Mouse (Mus musculus): Measurements from ENCODE around the gene Mpo.

The Mpo gene

GRCm38 (mm10) chr11:87793460-87793859, at the start of gene Mpo:
Gene Mpo (plus strand): TSS chr11:87793581.
- DNase-seq, result no peak

- DNase-seq, result no peak
Observed at GRCm38 (mm10) chr11:87743691-87744090, 49.7 kb upstream of the Mpo start.

GRCm38 (mm10) chr11:87744964-87745363, 48.4 kb upstream of the Mpo start:
- no peak for DNase-seq

GRCm38 (mm10) chr11:87745632-87746555, 47.5 kb upstream of the Mpo start:
- DNase-seq, result no peak

GRCm38 (mm10) chr11:87747312-87747711, 46.1 kb upstream of the Mpo start:
- DNase-seq, result no peak

GRCm38 (mm10) chr11:87747716-87748115, 45.7 kb upstream of the Mpo start:
- no peak for DNase-seq

- DNase-seq, result no peak
Observed at GRCm38 (mm10) chr11:87748132-87749119, 45.0 kb upstream of the Mpo start.

GRCm38 (mm10) chr11:87749192-87750042, 44.0 kb upstream of the Mpo start:
- DNase-seq, result peak; percentile 40

- no peak for DNase-seq
Observed at GRCm38 (mm10) chr11:87750043-87750421, 43.3 kb upstream of the Mpo start.

- DNase-seq, result no peak
Observed at GRCm38 (mm10) chr11:87750521-87750920, 42.9 kb upstream of the Mpo start.

GRCm38 (mm10) chr11:87751031-87751430, 42.4 kb upstream of the Mpo start:
- DNase-seq, result no peak

GRCm38 (mm10) chr11:87751491-87751966, 41.9 kb upstream of the Mpo start:
- no peak for DNase-seq

GRCm38 (mm10) chr11:87752307-87752706, 41.1 kb upstream of the Mpo start:
- no peak for DNase-seq

- DNase-seq, result no peak
Observed at GRCm38 (mm10) chr11:87753255-87753654, 40.1 kb upstream of the Mpo start.

- DNase-seq, result no peak
Observed at GRCm38 (mm10) chr11:87753891-87754501, 39.4 kb upstream of the Mpo start.

- DNase-seq, result no peak
Observed at GRCm38 (mm10) chr11:87754603-87755002, 38.8 kb upstream of the Mpo start.

- peak; percentile 20 for DNase-seq
Observed at GRCm38 (mm10) chr11:87755360-87756017, 37.9 kb upstream of the Mpo start.

- no peak for DNase-seq
Observed at GRCm38 (mm10) chr11:87756251-87756820, 37.0 kb upstream of the Mpo start.

- DNase-seq, result no peak
Observed at GRCm38 (mm10) chr11:87757001-87757954, 36.1 kb upstream of the Mpo start.
